Mouse (Mus musculus) hematopoietic stem cell, adult 5-6 weeks (primary cell): ENCODE results near the gene Cox20. TPM values are rescaled to one million over a fixed set of nuclear protein-coding genes. Genes with fewer than 3 reads are reported as not detected.
"Not testable (repeated sequence)": the region's sequence is repeated elsewhere in the genome, so short reads cannot be mapped to it uniquely, and the experiment has no call there.

Experiments
- ATAC-seq, 2 experiments: fragments of 125-278 bp in 1 of 2; replicated peaks in 1 of 2; 2 replicates each; pipeline ENCODE4 v1.8.0; 2016 to 2017; ENCODE audit warnings: inconsistent platforms in 2 of 2, mild to moderate bottlenecking in 2 of 2, moderate number of reproducible peaks in 2 of 2, low read depth in 1 of 2, moderate TSS enrichment in 1 of 2; ENCODE audit not compliant: low FRiP score in 2 of 2, poor library complexity in 2 of 2, severe bottlenecking in 2 of 2, insufficient read depth in 1 of 2, low TSS enrichment in 1 of 2
- total RNA-seq: library from RNA; stranded (forward); fragments of 172-1452, 232-1000 nt; gene quantifications from 2 replicates; pipeline ENCODE4 v1.2.3, GENCODE M21; 2017

Cox20 gene
- 153 and 199 TPM in 2 replicates for total RNA-seq

GRCm38 (mm10) chr1:178318389-178319184 lies at the start of gene Cox20:
Gene Cox20 (plus strand): TSS chr1:178319130.
- ATAC-seq: peak; percentile 65 to 73

GRCm38 (mm10) chr1:178270635-178271034 lies 48.3 kb upstream of the Cox20 start:
- no peak for ATAC-seq

GRCm38 (mm10) chr1:178275174-178275730 lies 43.7 kb upstream of the Cox20 start:
- no peak for ATAC-seq

- ATAC-seq: no peak; a peak in 1 of 4 replicates
These were observed 43.2 kb upstream of the Cox20 start for GRCm38 (mm10) chr1:178275738-178276053.

- peak; percentile 68 to 73 for ATAC-seq
These were observed 42.6 kb upstream of the Cox20 start for GRCm38 (mm10) chr1:178276054-178276911.

- not testable (repeated sequence) for ATAC-seq
These were observed 35.6 kb upstream of the Cox20 start for GRCm38 (mm10) chr1:178283314-178283713.

GRCm38 (mm10) chr1:178283946-178284720 lies 34.8 kb upstream of the Cox20 start:
- no peak for ATAC-seq

- no peak for ATAC-seq
These were observed 31.2 kb upstream of the Cox20 start for GRCm38 (mm10) chr1:178287601-178288176.

- ATAC-seq: no peak
These were observed 27.2 kb upstream of the Cox20 start for GRCm38 (mm10) chr1:178291716-178292115.

GRCm38 (mm10) chr1:178294051-178294450 lies 24.9 kb upstream of the Cox20 start:
- no peak for ATAC-seq

- not testable (repeated sequence) for ATAC-seq
These were observed 17.7 kb upstream of the Cox20 start for GRCm38 (mm10) chr1:178301261-178301660.

- peak; percentile 53 to 69; a peak in 1 of 4 replicates for ATAC-seq
These were observed 15.5 kb upstream of the Cox20 start for GRCm38 (mm10) chr1:178303425-178303824.

GRCm38 (mm10) chr1:178309487-178309886 lies 9.4 kb upstream of the Cox20 start:
- no peak for ATAC-seq

GRCm38 (mm10) chr1:178310128-178310527 lies 8.8 kb upstream of the Cox20 start:
- ATAC-seq: no peak

GRCm38 (mm10) chr1:178313039-178313597 lies 5.8 kb upstream of the Cox20 start:
- no peak for ATAC-seq

GRCm38 (mm10) chr1:178314236-178314635 lies 4.7 kb upstream of the Cox20 start:
- no peak for ATAC-seq
